ENCODE assay signal across 8 mouse cellular contexts in the genomic region with DNA sequence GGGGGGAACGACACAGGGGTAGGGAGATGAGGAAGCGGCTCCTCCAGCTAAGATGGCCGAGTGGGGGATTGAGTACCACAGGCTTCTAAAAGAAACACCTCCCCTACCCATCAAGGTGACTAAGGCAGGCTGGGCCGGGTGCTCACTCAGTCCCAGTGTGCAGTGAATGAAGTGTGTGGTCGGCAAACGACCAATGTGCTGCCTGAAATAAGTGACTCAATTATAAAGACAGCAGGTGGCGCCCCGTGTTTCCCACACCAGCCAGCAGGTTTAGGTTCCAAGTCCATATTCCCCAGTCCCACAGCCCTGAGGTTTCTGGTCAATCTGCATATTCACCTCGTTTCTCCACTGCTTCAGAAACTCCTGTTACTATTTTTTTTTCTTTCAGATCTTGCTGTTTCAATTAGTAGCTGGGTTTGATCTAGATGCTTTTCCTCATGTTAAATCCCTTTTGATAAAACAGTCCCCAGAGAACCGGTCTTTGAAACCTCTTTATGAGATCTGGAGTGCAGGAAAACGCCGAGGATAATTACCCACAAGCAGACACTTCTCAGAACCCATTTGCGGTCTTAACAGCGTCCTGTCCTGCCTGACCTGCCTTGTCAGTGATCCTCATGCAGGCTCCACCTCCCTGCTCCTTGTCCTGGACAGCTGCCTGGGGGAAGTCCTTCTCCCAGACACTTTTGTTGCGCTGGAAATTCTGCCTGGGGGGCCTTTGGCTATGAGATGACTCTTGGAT. TPM values are rescaled to one million over a fixed set of nuclear protein-coding genes. Genes with fewer than 3 reads are reported as not detected.
DNase-seq lines count a peak whose midpoint lies in the region; ATAC-seq and TF ChIP-seq lines count a peak whose summit lies in the region.

No protein-coding gene starts in this region.

- TF ChIP-seq POLR2A in brain, embryonic 14.5 days (IDR thresholded peaks at IDR 0.05; ENCODE audit: borderline replicate concordance, extremely low read depth, insufficient read depth, insufficient read length, poor library complexity, severe bottlenecking), result no peak
- TF ChIP-seq POLR2A in kidney, adult 2 months (IDR thresholded peaks at IDR 0.05; ENCODE audit: low read depth, low read length), result no peak

- H3K9ac ChIP-seq in forebrain, postnatal 0 days, result no peak overlapping the region
- H3K9ac ChIP-seq in liver, embryonic 14.5 days (replicated peaks), result no peak overlapping the region

- no peaks in the 10 kb centered on the region for H3K9me3 ChIP-seq in forebrain, postnatal 0 days (ENCODE audit: low read length)
- no peaks in the 10 kb centered on the region for H3K9me3 ChIP-seq in liver, embryonic 14.5 days (ENCODE audit: control insufficient read depth, low read length)

- no peak overlapping the region for H3K4me2 ChIP-seq in forebrain, postnatal 0 days (ENCODE audit: low read depth)
- no peak overlapping the region for H3K4me2 ChIP-seq in liver, embryonic 14.5 days (ENCODE audit: low read depth)

- H3K27me3 ChIP-seq in forebrain, postnatal 0 days (ENCODE audit: insufficient read depth, low read length), result no peaks in the 10 kb centered on the region
- no peaks in the 10 kb centered on the region for H3K27me3 ChIP-seq in kidney, adult 2 months (replicated peaks; ENCODE audit: control insufficient read depth, insufficient read depth, low read length)
- 0 out of 2 replicates have a peak, but pooled peaks cover 2% of the 10 kb centered on the region for H3K27me3 ChIP-seq in liver, embryonic 14.5 days (ENCODE audit: control insufficient read depth, insufficient read depth, low read length)

- H3K36me3 ChIP-seq in forebrain, postnatal 0 days (ENCODE audit: insufficient read depth), result no peaks in the 10 kb centered on the region
- H3K36me3 ChIP-seq in kidney, adult 2 months (ENCODE audit: control insufficient read depth, insufficient read depth, low read length), result no peaks in the 10 kb centered on the region
- no peaks in the 10 kb centered on the region for H3K36me3 ChIP-seq in liver, embryonic 14.5 days (replicated peaks; ENCODE audit: control insufficient read depth, insufficient read depth, low read depth)

- WGBS in forebrain, postnatal 0 days, result 23% methylated on average over 15 of the region's 15 CpGs
- 19% methylated on average over 15 of the region's 15 CpGs for WGBS in kidney, adult 2 months
- 25% methylated on average over 15 of the region's 15 CpGs for WGBS in liver, embryonic 14.5 days (ENCODE audit: insufficient replicate concordance)

- TF ChIP-seq CTCF in brain, embryonic 14.5 days (IDR thresholded peaks at IDR 0.05; ENCODE audit: borderline replicate concordance, extremely low read depth, insufficient read depth, insufficient read length), result peak; percentile 49; the same call in 1 of the 2 replicates
- peak; percentile 52 for TF ChIP-seq CTCF in forebrain, postnatal 0 days (IDR thresholded peaks at IDR 0.05; ENCODE audit: low read depth)
- peak; percentile 79 for TF ChIP-seq CTCF in kidney, adult 2 months (conservative IDR thresholded peaks at IDR 0.05; ENCODE audit: insufficient read depth, insufficient read length, low read depth, low read length)
- peak; percentile 79 for TF ChIP-seq CTCF in liver, embryonic 14.5 days (IDR thresholded peaks at IDR 0.05; ENCODE audit: low read depth)

- H3K4me1 ChIP-seq in forebrain, postnatal 0 days (ENCODE audit: insufficient read depth), result no peaks in the 10 kb centered on the region
- H3K4me1 ChIP-seq in kidney, adult 2 months (ENCODE audit: control insufficient read depth, insufficient read depth, low read length), result no peaks in the 10 kb centered on the region
- no peaks in the 10 kb centered on the region; a peak in 1 of 4 replicates for H3K4me1 ChIP-seq in liver, embryonic 14.5 days (replicated peaks; ENCODE audit: control insufficient read depth in 2 of 2, insufficient read depth in 2 of 2, low read length in 1 of 2)

- peak; percentile 58 for DNase-seq in 416B (ENCODE audit: low read depth)
- DNase-seq in CD4-positive, CD25-positive, alpha-beta regulatory T cell, adult 2 months (ENCODE audit: low read depth, low spot score), result peak; percentile 78
- peak; percentile 81 for DNase-seq in brain, embryonic 14.5 days (ENCODE audit: low read depth)
- DNase-seq in forebrain, postnatal 0 days, result peak; percentile 48
- peak; percentile 77 for DNase-seq in kidney, adult 2 months
- peak; percentile 20 to 35 (median 34) for DNase-seq in liver, embryonic 14.5 days (ENCODE audit: low read depth in 3 of 3, low spot score in 3 of 3)
- peak; percentile 58 for DNase-seq in retina, postnatal 1 day
- DNase-seq in neural tube, embryonic 10.5 days (ENCODE audit: extremely low spot score, low spot score), result no peak

- no peak for TF ChIP-seq EP300 in liver, embryonic 14.5 days (IDR thresholded peaks at IDR 0.05; ENCODE audit: low read depth)

- H3K27ac ChIP-seq in forebrain, postnatal 0 days (ENCODE audit: low read depth, low read length), result no peak overlapping the region
- no peak overlapping the region for H3K27ac ChIP-seq in kidney, adult 2 months (ENCODE audit: insufficient read depth, low read depth, low read length)
- no peak overlapping the region for H3K27ac ChIP-seq in liver, embryonic 14.5 days

- no peak overlapping the region for H3K4me3 ChIP-seq in forebrain, postnatal 0 days (ENCODE audit: low read depth, low read length)
- no peak overlapping the region for H3K4me3 ChIP-seq in kidney, adult 2 months (ENCODE audit: insufficient read depth, low read depth, low read length)
- H3K4me3 ChIP-seq in liver, embryonic 14.5 days (ENCODE audit: insufficient read depth in 1 of 2, low read depth in 2 of 2, low read length in 2 of 2), result no peak overlapping the region

- no peak for ATAC-seq in forebrain, postnatal 0 days
- no peak for ATAC-seq in liver, embryonic 14.5 days (ENCODE audit: insufficient read depth)

RNA-seq across cellular contexts. Expression of a gene that starts 27.5 kb away (rescaled TPM):
- polyA plus RNA-seq in brain, embryonic 14.5 days (2012; rRNA removed), result 11.7 and 16.5 TPM in 2 replicates
- total RNA-seq in forebrain, postnatal 0 days (2014; rRNA removed), result 14.5 and 20.7 TPM in 2 replicates
- polyA plus RNA-seq in forebrain, postnatal 0 days (2015; fragmentation: Nextera tagmentation; extraction: Ambion mirVana), result 8.0 and 9.5 TPM in 2 replicates
- 10.5 and 11.1 TPM in 2 replicates for polyA plus RNA-seq in kidney, adult 2 months (2012; rRNA removed)
- 11.8 and 13.1 TPM in 2 replicates for polyA plus RNA-seq in liver, embryonic 14.5 days (2012; rRNA removed)
- polyA plus RNA-seq in liver, embryonic 14.5 days (2014; fragmentation: Nextera tagmentation; extraction: Ambion mirVana), result 13.9 and 17.9 TPM in 2 replicates
